Mouse (Mus musculus): ENCODE data around the gene Pik3cg. TPM values are rescaled to one million over a fixed set of nuclear protein-coding genes. Genes with fewer than 3 reads are reported as not detected.

Gene Pik3cg
- total and polyA plus RNA-seq, 2 experiments = 0.40 to 1.2 TPM

DNA sequence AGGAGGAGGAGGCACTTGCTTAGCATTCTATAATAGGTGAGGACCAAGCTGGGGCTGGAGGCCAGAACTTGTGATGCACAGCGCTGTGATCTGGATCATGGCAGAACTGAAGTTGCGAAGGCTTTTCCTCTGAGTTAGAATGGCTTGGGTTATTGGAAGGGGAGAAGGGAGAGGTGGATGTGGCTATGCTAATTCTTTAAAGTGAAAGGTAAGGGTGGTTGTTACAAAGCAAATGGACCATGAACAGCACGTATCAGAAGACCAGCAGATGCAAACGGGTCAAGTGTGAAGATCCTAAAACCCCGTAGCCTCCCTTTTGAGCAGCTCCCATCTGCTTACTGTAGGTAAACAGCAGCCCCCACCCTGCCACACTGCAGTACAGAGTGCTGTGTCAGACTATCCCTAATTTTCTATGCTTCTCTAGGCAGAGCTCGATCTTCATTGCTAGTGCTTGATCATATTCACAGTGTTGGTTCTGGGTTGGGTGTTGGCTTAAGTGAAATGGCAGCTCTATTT is 7.3 kb downstream of the Pik3cg start:
- Histone ChIP-seq H3K4me3 (ENCODE audit: insufficient read depth, low read depth, low read length) (no peak overlapping the region), H3K27me3 (ENCODE audit: control insufficient read depth, insufficient read depth, low read length) (no peaks in the 10 kb centered on the region), H3K79me2 (ENCODE audit: control insufficient read depth, insufficient read depth, low read length) (no peaks in the 10 kb centered on the region), H3K9ac (ENCODE audit: low read depth, low read length) (no peak overlapping the region), H3K27ac (replicated peaks; ENCODE audit: insufficient read depth, low read depth, low read length) (no peak overlapping the region), H3K36me3 (ENCODE audit: control insufficient read depth, insufficient read depth, low read length) (no peaks in the 10 kb centered on the region), H3K4me1 (ENCODE audit: control insufficient read depth, insufficient read depth, low read length) (no peaks in the 10 kb centered on the region)
- DNase-seq (ENCODE audit: extremely low read depth, low read depth, low spot score) = no peak
- WGBS = 83% methylated on average over 6 of the region's 6 CpGs
- no peak for TF ChIP-seq CTCF (IDR thresholded peaks at IDR 0.05; ENCODE audit: low read depth, low read length)
- TF ChIP-seq POLR2A (IDR thresholded peaks at IDR 0.05; ENCODE audit: extremely low read depth, insufficient read depth, low read length) = no peak

DNA sequence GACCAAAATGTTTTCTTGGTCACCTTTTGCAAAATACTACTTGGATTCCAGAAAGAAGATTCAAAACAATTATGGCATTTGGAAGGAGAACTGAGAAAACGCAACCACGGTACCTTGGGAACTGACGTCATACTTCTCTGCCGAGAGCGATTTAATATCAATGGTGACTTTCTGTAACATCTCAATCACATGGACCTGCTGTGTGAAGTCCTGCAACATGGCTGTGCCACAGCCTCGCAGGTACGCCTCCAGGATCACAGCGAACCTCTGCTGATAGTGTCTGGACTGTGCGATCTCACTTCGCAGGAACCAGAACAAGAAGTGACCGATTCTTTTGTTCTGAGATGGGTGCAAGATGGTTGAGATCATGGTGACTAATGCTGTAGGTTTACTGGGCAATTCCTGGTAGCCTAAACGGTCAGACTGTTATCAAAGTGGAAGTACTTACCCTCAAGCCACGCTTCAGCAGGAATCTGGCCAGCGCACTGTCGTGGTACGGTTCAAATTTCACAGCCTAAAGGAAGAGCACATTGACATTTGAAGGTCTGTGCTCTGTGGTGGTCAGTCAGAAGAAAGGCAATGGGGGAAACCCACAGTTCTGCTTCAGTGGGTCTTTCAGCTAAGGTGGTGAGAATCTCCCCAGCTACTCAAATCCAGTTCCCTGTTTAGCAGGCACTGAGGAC is 7.9 kb downstream of the Pik3cg start:
- WGBS = 84% methylated on average over 16 of the region's 16 CpGs

DNA sequence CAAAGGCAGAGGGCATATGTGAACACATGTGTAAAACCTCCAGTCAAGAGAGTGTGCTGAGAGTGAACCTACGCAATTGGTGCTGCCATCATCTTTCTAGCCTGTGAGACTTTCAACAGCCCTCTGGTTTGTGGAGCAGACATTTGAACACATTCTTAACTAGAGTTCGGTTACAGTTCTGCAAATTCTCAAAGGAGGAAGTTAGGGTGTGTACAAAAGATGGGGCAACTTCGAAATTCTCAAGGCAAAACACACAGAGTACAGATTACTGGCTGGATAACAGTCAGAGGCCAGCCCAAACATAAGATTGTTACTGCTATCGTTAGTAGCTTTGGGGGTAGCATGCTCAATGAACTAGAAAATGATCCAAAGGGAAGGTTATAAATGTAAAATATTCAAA is 9.0 kb downstream of the Pik3cg start:
- Histone ChIP-seq H3K36me3 (ENCODE audit: control insufficient read depth, insufficient read depth, low read length) (no peaks in the 10 kb centered on the region), H3K27ac (replicated peaks; ENCODE audit: insufficient read depth, low read depth, low read length) (no peak overlapping the region), H3K79me2 (ENCODE audit: control insufficient read depth, insufficient read depth, low read length) (no peaks in the 10 kb centered on the region), H3K4me3 (ENCODE audit: insufficient read depth, low read depth, low read length) (no peak overlapping the region), H3K27me3 (ENCODE audit: control insufficient read depth, insufficient read depth, low read length) (no peaks in the 10 kb centered on the region), H3K9ac (ENCODE audit: low read depth, low read length) (no peak overlapping the region), H3K4me1 (ENCODE audit: control insufficient read depth, insufficient read depth, low read length) (no peaks in the 10 kb centered on the region)
- 70% methylated on average over 4 of the region's 4 CpGs for WGBS
- no peak for DNase-seq (ENCODE audit: extremely low read depth, low read depth, low spot score)
- TF ChIP-seq POLR2A (IDR thresholded peaks at IDR 0.05; ENCODE audit: extremely low read depth, insufficient read depth, low read length) = no peak
- TF ChIP-seq CTCF (IDR thresholded peaks at IDR 0.05; ENCODE audit: low read depth, low read length) = no peak

More for the DNA sequence above, 7.9 kb downstream of the Pik3cg start:
- TF ChIP-seq POLR2A (IDR thresholded peaks at IDR 0.05; ENCODE audit: extremely low read depth, insufficient read depth, low read length) (no peak), CTCF (IDR thresholded peaks at IDR 0.05; ENCODE audit: low read depth, low read length) (no peak)
- Histone ChIP-seq H3K9ac (ENCODE audit: low read depth, low read length) (no peak overlapping the region), H3K4me1 (ENCODE audit: control insufficient read depth, insufficient read depth, low read length) (no peaks in the 10 kb centered on the region), H3K4me3 (ENCODE audit: insufficient read depth, low read depth, low read length) (no peak overlapping the region), H3K36me3 (ENCODE audit: control insufficient read depth, insufficient read depth, low read length) (no peaks in the 10 kb centered on the region), H3K27ac (replicated peaks; ENCODE audit: insufficient read depth, low read depth, low read length) (no peak overlapping the region), H3K79me2 (ENCODE audit: control insufficient read depth, insufficient read depth, low read length) (no peaks in the 10 kb centered on the region), H3K27me3 (ENCODE audit: control insufficient read depth, insufficient read depth, low read length) (no peaks in the 10 kb centered on the region)
- DNase-seq (ENCODE audit: extremely low read depth, low read depth, low spot score) = no peak

DNA sequence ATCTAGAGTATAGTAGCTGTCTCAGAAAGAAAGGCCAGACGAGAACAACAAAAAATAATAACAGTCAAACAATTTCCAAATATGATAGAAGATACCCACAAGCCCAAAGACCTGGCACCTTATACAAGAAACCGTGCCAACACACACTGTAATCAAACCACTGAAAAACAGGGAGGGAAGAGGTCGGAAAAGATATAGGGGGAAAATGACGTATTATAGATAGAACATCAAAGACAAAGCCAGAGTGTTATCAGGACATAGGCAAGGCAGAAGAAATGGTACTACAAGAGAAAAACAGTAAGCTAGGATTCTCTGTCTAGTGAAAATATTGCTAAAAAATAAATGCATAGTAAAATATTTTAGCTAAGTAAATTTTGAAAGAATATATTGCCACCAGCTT is 10.4 kb downstream of the Pik3cg start:
- Histone ChIP-seq H3K79me2 (ENCODE audit: control insufficient read depth, insufficient read depth, low read length) (no peaks in the 10 kb centered on the region), H3K4me3 (ENCODE audit: insufficient read depth, low read depth, low read length) (no peak overlapping the region), H3K36me3 (ENCODE audit: control insufficient read depth, insufficient read depth, low read length) (no peaks in the 10 kb centered on the region), H3K9ac (ENCODE audit: low read depth, low read length) (no peak overlapping the region), H3K27me3 (ENCODE audit: control insufficient read depth, insufficient read depth, low read length) (no peaks in the 10 kb centered on the region), H3K4me1 (ENCODE audit: control insufficient read depth, insufficient read depth, low read length) (no peaks in the 10 kb centered on the region), H3K27ac (replicated peaks; ENCODE audit: insufficient read depth, low read depth, low read length) (no peak overlapping the region)
- 84% methylated on average over 4 of the region's 4 CpGs for WGBS
- no peak for TF ChIP-seq CTCF (IDR thresholded peaks at IDR 0.05; ENCODE audit: low read depth, low read length)
- no peak for TF ChIP-seq POLR2A (IDR thresholded peaks at IDR 0.05; ENCODE audit: extremely low read depth, insufficient read depth, low read length)
- DNase-seq (ENCODE audit: extremely low read depth, low read depth, low spot score) = no peak

DNA sequence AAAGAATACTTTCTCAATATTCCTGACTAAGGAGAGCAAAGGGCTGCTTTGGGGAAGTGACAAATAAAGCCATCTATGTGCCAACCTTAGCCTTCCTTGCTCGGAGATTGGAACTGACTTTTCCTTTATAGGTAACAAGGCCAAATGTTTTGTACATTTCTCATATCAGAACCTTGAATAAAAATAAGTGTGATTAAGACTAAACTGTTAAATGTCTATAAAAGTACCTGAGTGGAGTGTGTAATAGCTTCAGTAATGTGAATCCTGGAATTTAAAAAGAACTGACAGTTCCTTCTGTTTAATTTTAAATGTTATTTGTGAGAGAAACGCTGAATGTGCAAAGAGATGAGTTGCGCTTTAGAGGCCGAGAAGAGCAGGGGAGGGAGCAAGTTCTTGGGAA is 13.5 kb downstream of the Pik3cg start:
- Histone ChIP-seq H3K27me3 (ENCODE audit: control insufficient read depth, insufficient read depth, low read length) (no peaks in the 10 kb centered on the region), H3K4me1 (ENCODE audit: control insufficient read depth, insufficient read depth, low read length) (no peaks in the 10 kb centered on the region), H3K9ac (ENCODE audit: low read depth, low read length) (no peak overlapping the region), H3K27ac (replicated peaks; ENCODE audit: insufficient read depth, low read depth, low read length) (no peak overlapping the region), H3K79me2 (ENCODE audit: control insufficient read depth, insufficient read depth, low read length) (no peaks in the 10 kb centered on the region), H3K36me3 (ENCODE audit: control insufficient read depth, insufficient read depth, low read length) (no peaks in the 10 kb centered on the region), H3K4me3 (ENCODE audit: insufficient read depth, low read depth, low read length) (no peak overlapping the region)
- WGBS = 86% methylated on average over 4 of the region's 4 CpGs
- TF ChIP-seq POLR2A (IDR thresholded peaks at IDR 0.05; ENCODE audit: extremely low read depth, insufficient read depth, low read length) (no peak), CTCF (IDR thresholded peaks at IDR 0.05; ENCODE audit: low read depth, low read length) (no peak)
- DNase-seq (ENCODE audit: extremely low read depth, low read depth, low spot score) = no peak

DNA sequence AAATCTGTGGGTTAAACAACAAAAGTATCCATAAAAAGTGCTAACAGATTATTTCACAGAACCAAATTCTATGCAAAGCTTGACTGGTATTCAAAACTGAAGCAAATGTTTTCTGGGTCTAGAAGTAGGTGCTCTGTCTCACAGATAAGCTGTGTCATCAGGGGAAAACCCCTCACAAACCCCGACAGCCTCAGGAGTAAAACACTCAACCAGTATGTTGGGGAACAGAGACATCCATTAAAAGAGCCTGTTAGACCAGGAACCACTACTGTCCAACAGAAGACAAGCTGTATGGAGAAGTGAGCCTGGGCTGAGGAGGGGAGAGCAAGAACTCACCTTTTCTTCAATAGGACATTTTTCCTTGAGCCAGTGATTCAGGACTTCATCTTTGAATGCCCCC is 14.1 kb downstream of the Pik3cg start:
- Histone ChIP-seq H3K36me3 (ENCODE audit: control insufficient read depth, insufficient read depth, low read length) (no peaks in the 10 kb centered on the region), H3K4me1 (ENCODE audit: control insufficient read depth, insufficient read depth, low read length) (no peaks in the 10 kb centered on the region), H3K27ac (replicated peaks; ENCODE audit: insufficient read depth, low read depth, low read length) (no peak overlapping the region), H3K4me3 (ENCODE audit: insufficient read depth, low read depth, low read length) (no peak overlapping the region), H3K27me3 (ENCODE audit: control insufficient read depth, insufficient read depth, low read length) (no peaks in the 10 kb centered on the region), H3K9ac (ENCODE audit: low read depth, low read length) (no peak overlapping the region), H3K79me2 (ENCODE audit: control insufficient read depth, insufficient read depth, low read length) (no peaks in the 10 kb centered on the region)
- TF ChIP-seq CTCF (IDR thresholded peaks at IDR 0.05; ENCODE audit: low read depth, low read length) (no peak), POLR2A (IDR thresholded peaks at IDR 0.05; ENCODE audit: extremely low read depth, insufficient read depth, low read length) (no peak)
- 56% methylated on average over 1 of the region's 1 CpGs for WGBS
- DNase-seq (ENCODE audit: extremely low read depth, low read depth, low spot score) = no peak

Measured in liver, adult 2 months (tissue).